Mouse (Mus musculus): ENCODE data around the gene Hyal1. TPM values are rescaled to one million over a fixed set of nuclear protein-coding genes. Genes with fewer than 3 reads are reported as not detected.

Gene Hyal1
- polyA plus RNA-seq, 1 experiment from 2014 or later, result 10.0 TPM

GRCm38 (mm10) chr9:107618778-107619545 is 42.2 kb downstream of the Hyal1 start:
- Histone ChIP-seq H3K27me3 (no peaks in the 10 kb centered on the region), H3K4me2 (replicated peaks) (no peak overlapping the region), H3K36me3 (peaks cover 82% of the 10 kb centered on the region), H3K4me3 (replicated peaks) (no peak overlapping the region), H3K4me1 (replicated peaks) (peaks cover 27% of the 10 kb centered on the region), H3K27ac (peak overlapping the region; percentile 32; the same call in 1 of the 2 replicates), H3K9ac (replicated peaks) (no peak overlapping the region), H3K9me3 (no peaks in the 10 kb centered on the region)
- no peak for ATAC-seq
- WGBS, result 70% methylated on average over 13 of the region's 13 CpGs

- H3K9me3 ChIP-seq, result no peaks in the 10 kb centered on the region
- no peak overlapping the region for H3K4me2 ChIP-seq (replicated peaks)
- 85% methylated on average over 13 of the region's 13 CpGs for WGBS
- H3K27me3 ChIP-seq, result no peaks in the 10 kb centered on the region
- H3K27ac ChIP-seq, result peak overlapping the region; percentile 32; the same call in 1 of the 2 replicates
- H3K4me1 ChIP-seq (replicated peaks), result peaks cover 32% of the 10 kb centered on the region
- no peak overlapping the region for H3K4me3 ChIP-seq (replicated peaks)
- peaks cover 82% of the 10 kb centered on the region for H3K36me3 ChIP-seq
- ATAC-seq, result no peak
- H3K9ac ChIP-seq (replicated peaks), result no peak overlapping the region
Observed at GRCm38 (mm10) chr9:107619546-107619879, 42.8 kb downstream of the Hyal1 start.

GRCm38 (mm10) chr9:107620954-107621353 is 44.2 kb downstream of the Hyal1 start:
- H3K27ac ChIP-seq, result no peak overlapping the region
- ATAC-seq, result no peak
- H3K4me3 ChIP-seq (replicated peaks), result no peak overlapping the region
- peaks cover 79% of the 10 kb centered on the region for H3K36me3 ChIP-seq
- H3K4me1 ChIP-seq (replicated peaks), result peaks cover 38% of the 10 kb centered on the region
- no peak overlapping the region for H3K4me2 ChIP-seq (replicated peaks)
- no peak overlapping the region for H3K9ac ChIP-seq (replicated peaks)
- no peaks in the 10 kb centered on the region for H3K9me3 ChIP-seq
- no peaks in the 10 kb centered on the region for H3K27me3 ChIP-seq

GRCm38 (mm10) chr9:107624539-107624938 is 47.8 kb downstream of the Hyal1 start:
- no peaks in the 10 kb centered on the region for H3K27me3 ChIP-seq
- WGBS, result 75% methylated on average over 5 of the region's 5 CpGs
- H3K4me1 ChIP-seq (replicated peaks), result peaks cover 60% of the 10 kb centered on the region
- H3K9ac ChIP-seq (replicated peaks), result peak overlapping the region; percentile 36
- peaks cover 43% of the 10 kb centered on the region for H3K36me3 ChIP-seq
- no peak for ATAC-seq
- H3K27ac ChIP-seq, result peak overlapping the region; percentile 61
- H3K4me2 ChIP-seq (replicated peaks), result no peak overlapping the region
- H3K9me3 ChIP-seq, result no peaks in the 10 kb centered on the region
- no peak overlapping the region for H3K4me3 ChIP-seq (replicated peaks)

GRCm38 (mm10) chr9:107624951-107625350 is 48.2 kb downstream of the Hyal1 start:
- Histone ChIP-seq H3K4me1 (replicated peaks) (peaks cover 60% of the 10 kb centered on the region), H3K9ac (replicated peaks) (peak overlapping the region; percentile 36; the same call in 1 of the 2 replicates)
- 74% methylated on average over 3 of the region's 3 CpGs for WGBS

GRCm38 (mm10) chr9:107625351-107626128 is 48.8 kb downstream of the Hyal1 start:
- Histone ChIP-seq H3K4me1 (replicated peaks) (peaks cover 66% of the 10 kb centered on the region), H3K27me3 (no peaks in the 10 kb centered on the region), H3K4me3 (replicated peaks) (no peak overlapping the region), H3K4me2 (replicated peaks) (no peak overlapping the region), H3K36me3 (peaks cover 33% of the 10 kb centered on the region), H3K9ac (replicated peaks) (peak overlapping the region; percentile 71; the same call in 1 of the 2 replicates), H3K9me3 (no peaks in the 10 kb centered on the region), H3K27ac (peak overlapping the region; percentile 98)
- no peak for ATAC-seq
- 84% methylated on average over 12 of the region's 12 CpGs for WGBS

More at GRCm38 (mm10) chr9:107624951-107625350, 48.2 kb downstream of the Hyal1 start:
- no peak for ATAC-seq
- no peaks in the 10 kb centered on the region for H3K9me3 ChIP-seq
- peaks cover 39% of the 10 kb centered on the region for H3K36me3 ChIP-seq
- H3K27me3 ChIP-seq, result no peaks in the 10 kb centered on the region
- H3K27ac ChIP-seq, result peak overlapping the region; percentile 61
- H3K4me2 ChIP-seq (replicated peaks), result no peak overlapping the region
- H3K4me3 ChIP-seq (replicated peaks), result no peak overlapping the region

GRCm38 (mm10) chr9:107626158-107626843 is 49.6 kb downstream of the Hyal1 start:
- H3K4me1 ChIP-seq (replicated peaks), result peaks cover 74% of the 10 kb centered on the region
- WGBS, result 24% methylated on average over 15 of the region's 15 CpGs
- H3K4me3 ChIP-seq (replicated peaks), result peak overlapping the region; percentile 26
- H3K27me3 ChIP-seq, result no peaks in the 10 kb centered on the region
- H3K36me3 ChIP-seq, result peaks cover 31% of the 10 kb centered on the region
- no peaks in the 10 kb centered on the region for H3K9me3 ChIP-seq
- H3K9ac ChIP-seq (replicated peaks), result peak overlapping the region; percentile 71
- H3K4me2 ChIP-seq (replicated peaks), result peak overlapping the region; percentile 90
- peak overlapping the region; percentile 98 for H3K27ac ChIP-seq
- peak; percentile 62 for ATAC-seq

GRCm38 (mm10) chr9:107626844-107627277 is 50.1 kb downstream of the Hyal1 start:
- Histone ChIP-seq H3K9ac (replicated peaks) (peak overlapping the region; percentile 71), H3K9me3 (no peaks in the 10 kb centered on the region), H3K4me1 (replicated peaks) (peaks cover 80% of the 10 kb centered on the region), H3K27me3 (no peaks in the 10 kb centered on the region), H3K36me3 (peaks cover 31% of the 10 kb centered on the region), H3K4me3 (replicated peaks) (peak overlapping the region; percentile 26), H3K27ac (peak overlapping the region; percentile 98), H3K4me2 (replicated peaks) (peak overlapping the region; percentile 90)
- WGBS, result 0% methylated on average over 2 of the region's 2 CpGs
- peak; percentile 76 for ATAC-seq

GRCm38 (mm10) chr9:107627387-107628255 is 50.9 kb downstream of the Hyal1 start:
- H3K9ac ChIP-seq (replicated peaks), result peak overlapping the region; percentile 71
- H3K9me3 ChIP-seq, result no peaks in the 10 kb centered on the region
- H3K27ac ChIP-seq, result peak overlapping the region; percentile 98
- peaks cover 24% of the 10 kb centered on the region for H3K36me3 ChIP-seq
- no peaks in the 10 kb centered on the region for H3K27me3 ChIP-seq
- WGBS, result 11% methylated on average over 20 of the region's 20 CpGs
- H3K4me2 ChIP-seq (replicated peaks), result peak overlapping the region; percentile 90
- H3K4me1 ChIP-seq (replicated peaks), result peaks cover 87% of the 10 kb centered on the region
- no peak for ATAC-seq
- H3K4me3 ChIP-seq (replicated peaks), result peak overlapping the region; percentile 9; the same call in 1 of the 2 replicates

GRCm38 (mm10) chr9:107628721-107629410 is 52.1 kb downstream of the Hyal1 start:
- H3K27me3 ChIP-seq, result no peaks in the 10 kb centered on the region
- no peak for ATAC-seq
- peaks cover 96% of the 10 kb centered on the region for H3K4me1 ChIP-seq (replicated peaks)
- 0 out of 2 replicates have a peak overlapping the region, but pooled peaks have one; percentile 25 for H3K4me3 ChIP-seq (replicated peaks)
- peaks cover 17% of the 10 kb centered on the region for H3K36me3 ChIP-seq
- H3K4me2 ChIP-seq (replicated peaks), result peak overlapping the region; percentile 90
- 28% methylated on average over 13 of the region's 15 CpGs for WGBS
- H3K9ac ChIP-seq (replicated peaks), result peak overlapping the region; percentile 71
- no peaks in the 10 kb centered on the region for H3K9me3 ChIP-seq
- H3K27ac ChIP-seq, result peak overlapping the region; percentile 98

GRCm38 (mm10) chr9:107629411-107629730 is 52.6 kb downstream of the Hyal1 start:
- peaks cover 96% of the 10 kb centered on the region for H3K4me1 ChIP-seq (replicated peaks)
- WGBS, result 15% methylated on average over 4 of the region's 4 CpGs
- peak overlapping the region; percentile 25; the same call in 1 of the 2 replicates for H3K4me3 ChIP-seq (replicated peaks)
- no peak for ATAC-seq
- no peaks in the 10 kb centered on the region for H3K27me3 ChIP-seq
- H3K27ac ChIP-seq, result peak overlapping the region; percentile 98
- H3K9ac ChIP-seq (replicated peaks), result peak overlapping the region; percentile 71
- H3K36me3 ChIP-seq, result peaks cover 12% of the 10 kb centered on the region
- H3K9me3 ChIP-seq, result no peaks in the 10 kb centered on the region
- peak overlapping the region; percentile 90 for H3K4me2 ChIP-seq (replicated peaks)
